Mouse (Mus musculus): ENCODE data around the gene Ppp2ca.
"Not testable (repeated sequence)": the region's sequence is repeated elsewhere in the genome, so short reads cannot be mapped to it uniquely, and the experiment has no call there.

Gene Ppp2ca

GRCm38 (mm10) chr11:52094568-52094967, 3.9 kb upstream of the Ppp2ca start:
- DNase-seq (ENCODE audit: low spot score), result no peak

GRCm38 (mm10) chr11:52097016-52097415, 1.5 kb upstream of the Ppp2ca start:
- no peak for DNase-seq (ENCODE audit: low spot score)

- no peak for DNase-seq (ENCODE audit: low spot score)
Measured at GRCm38 (mm10) chr11:52097596-52097995, 885 bp upstream of the Ppp2ca start.

- DNase-seq (ENCODE audit: low spot score), result peak; percentile 58
Measured at GRCm38 (mm10) chr11:52099031-52099761, 715 bp downstream of the Ppp2ca start.

GRCm38 (mm10) chr11:52099771-52100219, 1.3 kb downstream of the Ppp2ca start:
- DNase-seq (ENCODE audit: low spot score), result no peak

- no peak for DNase-seq (ENCODE audit: low spot score)
Measured at GRCm38 (mm10) chr11:52102977-52103376, 4.5 kb downstream of the Ppp2ca start.

GRCm38 (mm10) chr11:52105503-52105902, 7.0 kb downstream of the Ppp2ca start:
- DNase-seq (ENCODE audit: low spot score), result no peak

GRCm38 (mm10) chr11:52106037-52106436, 7.6 kb downstream of the Ppp2ca start:
- no peak for DNase-seq (ENCODE audit: low spot score)

- no peak for DNase-seq (ENCODE audit: low spot score)
Measured at GRCm38 (mm10) chr11:52106438-52106837, 8.0 kb downstream of the Ppp2ca start.

- no peak for DNase-seq (ENCODE audit: low spot score)
Measured at GRCm38 (mm10) chr11:52108796-52109195, 10.3 kb downstream of the Ppp2ca start.

GRCm38 (mm10) chr11:52109421-52109820, 10.9 kb downstream of the Ppp2ca start:
- no peak for DNase-seq (ENCODE audit: low spot score)

GRCm38 (mm10) chr11:52115479-52115878, 17.0 kb downstream of the Ppp2ca start:
- DNase-seq (ENCODE audit: low spot score), result no peak

- not testable (repeated sequence) for DNase-seq (ENCODE audit: low spot score)
Measured at GRCm38 (mm10) chr11:52116117-52116516, 17.6 kb downstream of the Ppp2ca start.

- no peak for DNase-seq (ENCODE audit: low spot score)
Measured at GRCm38 (mm10) chr11:52117156-52117555, 18.7 kb downstream of the Ppp2ca start.

GRCm38 (mm10) chr11:52120415-52120814, 21.9 kb downstream of the Ppp2ca start:
- DNase-seq (ENCODE audit: low spot score), result not testable (repeated sequence)

- DNase-seq (ENCODE audit: low spot score), result no peak
Measured at GRCm38 (mm10) chr11:52122045-52122444, 23.6 kb downstream of the Ppp2ca start.

- no peak for DNase-seq (ENCODE audit: low spot score)
Measured at GRCm38 (mm10) chr11:52124468-52124867, 26.0 kb downstream of the Ppp2ca start.

- no peak for DNase-seq (ENCODE audit: low spot score)
Measured at GRCm38 (mm10) chr11:52127169-52127568, 28.7 kb downstream of the Ppp2ca start.

GRCm38 (mm10) chr11:52127760-52128159, 29.3 kb downstream of the Ppp2ca start:
- DNase-seq (ENCODE audit: low spot score), result no peak

- no peak for DNase-seq (ENCODE audit: low spot score)
Measured at GRCm38 (mm10) chr11:52128316-52129061, 30.0 kb downstream of the Ppp2ca start.

GRCm38 (mm10) chr11:52129171-52129570, 30.7 kb downstream of the Ppp2ca start:
- DNase-seq (ENCODE audit: low spot score), result no peak

GRCm38 (mm10) chr11:52129621-52130450, 31.4 kb downstream of the Ppp2ca start:
- DNase-seq (ENCODE audit: low spot score), result no peak

Measured in ovary, postnatal 14 days (tissue).